Mouse (Mus musculus) R1 (cell line): ENCODE results near the gene Ms4a1.
"Not testable (repeated sequence)": the region's sequence is repeated elsewhere in the genome, so short reads cannot be mapped to it uniquely, and the experiment has no call there.

ENCODE experiments used
- DNase-seq: peaks from one replicate; pipeline ENCODE4 v3.0.0-alpha.2; 2018; ENCODE audit warnings: low read depth, low spot score

Gene Ms4a1

DNA sequence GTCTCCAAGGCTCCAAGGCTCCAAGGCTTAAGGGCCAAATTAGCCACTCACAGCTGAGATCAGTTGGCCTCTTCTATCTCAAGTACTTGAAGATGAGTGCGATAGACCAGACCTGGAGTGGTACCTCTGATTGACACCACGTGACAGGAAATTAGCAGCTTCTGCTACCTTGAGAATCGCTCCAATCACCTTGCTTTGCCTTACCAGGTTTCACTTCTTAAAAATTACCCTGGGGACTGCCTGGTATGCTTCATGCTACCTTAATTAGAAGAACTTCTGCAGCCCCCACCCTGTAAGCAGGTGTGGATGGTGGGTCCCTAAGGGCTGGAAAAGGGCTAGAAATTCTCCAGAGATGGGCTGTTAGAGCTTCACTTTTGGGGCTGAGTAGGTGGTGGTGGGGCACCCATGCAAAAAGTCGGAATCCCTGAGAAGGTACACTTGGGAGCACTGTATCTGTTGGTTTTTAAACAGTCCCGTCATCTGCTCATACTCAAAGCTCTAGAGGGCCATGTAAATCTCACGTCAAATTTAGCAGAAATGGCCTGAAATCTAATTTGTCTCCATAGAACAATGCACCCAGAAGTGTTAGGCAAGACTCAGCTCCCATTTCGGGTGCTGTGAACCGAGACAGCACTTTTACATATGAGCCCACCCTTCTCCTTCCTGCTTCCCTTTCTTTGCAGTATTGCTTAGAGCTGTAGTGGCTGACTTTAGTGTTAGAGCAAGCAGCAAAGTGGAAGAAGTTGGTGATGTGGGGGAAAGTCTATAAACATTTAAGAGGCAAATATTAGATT is at the start of gene Ms4a1:
Ms4a1 (minus strand) TSS at position 190 of the 794 bp plus-strand sequence.
- no peak for DNase-seq

DNA sequence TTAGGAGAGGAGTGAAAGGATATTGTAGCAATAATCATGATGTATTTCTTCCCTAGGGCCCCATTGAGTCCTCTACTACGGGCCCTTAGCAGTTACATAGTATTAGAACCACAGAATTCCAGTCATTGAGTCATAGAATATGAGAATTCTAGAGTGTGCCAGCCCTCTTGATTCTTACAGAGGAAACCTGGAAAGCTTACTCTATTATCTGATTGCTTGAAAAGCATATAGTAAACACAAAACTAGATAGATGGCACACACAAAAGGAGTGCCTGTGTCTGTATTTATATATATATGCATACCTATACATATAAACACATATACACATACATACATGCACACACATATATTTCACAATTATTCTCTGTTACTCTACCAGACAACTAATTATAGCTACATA is 48.3 kb upstream of the Ms4a1 start, which contains the start of gene Ms4a14:
Ms4a14 (minus strand) TSS at position 101 of the 400 bp plus-strand sequence.
- DNase-seq = no peak

GRCm38 (mm10) chr19:11308888-11309287 is 42.8 kb upstream of the Ms4a1 start:
- no peak for DNase-seq

DNA sequence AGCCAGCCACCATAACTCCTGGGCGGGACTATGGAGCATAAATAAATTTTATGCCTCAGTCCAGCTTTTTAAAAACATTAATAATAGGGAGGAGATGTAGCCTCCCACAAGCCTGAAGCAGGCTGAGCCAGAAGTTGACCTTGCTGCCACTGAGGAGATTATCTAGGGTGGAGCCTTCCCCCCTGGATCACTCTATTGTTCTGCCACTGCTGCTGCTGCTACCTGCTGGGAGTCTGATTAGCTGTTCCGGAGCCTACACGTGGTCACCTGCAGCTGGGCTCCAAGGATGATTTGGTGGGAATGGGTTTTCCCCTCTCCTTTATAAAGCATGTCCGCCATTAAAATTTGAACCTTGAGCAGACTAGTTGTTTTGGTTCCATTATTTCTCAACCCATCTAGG is 33.5 kb upstream of the Ms4a1 start:
- peak; percentile 98 for DNase-seq

GRCm38 (mm10) chr19:11298939-11299338 is 32.9 kb upstream of the Ms4a1 start:
- peak; percentile 98 for DNase-seq

- peak; percentile 69 for DNase-seq
Measured at GRCm38 (mm10) chr19:11293616-11294015, 27.6 kb upstream of the Ms4a1 start.

GRCm38 (mm10) chr19:11292990-11293389 is 26.9 kb upstream of the Ms4a1 start:
- DNase-seq = peak; percentile 82

DNA sequence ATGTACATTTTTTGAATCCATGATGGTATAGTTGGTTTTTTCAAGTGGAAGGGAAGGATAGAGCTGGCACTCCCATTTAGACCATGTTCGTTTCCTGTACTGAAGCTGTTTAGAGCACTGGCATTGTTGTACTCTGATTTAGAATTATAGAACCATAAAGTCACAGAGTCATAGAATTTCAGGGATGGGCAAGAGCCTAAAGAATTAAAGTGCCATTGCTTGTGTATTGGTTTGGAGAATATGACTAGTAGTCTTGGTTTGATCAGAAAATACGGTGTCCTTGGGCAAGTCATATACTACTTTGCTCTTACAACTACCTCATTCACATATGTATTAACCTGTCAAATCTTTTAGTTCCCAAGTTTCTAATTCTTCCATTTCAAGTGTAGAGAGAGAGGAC is 17.7 kb upstream of the Ms4a1 start, which contains the start of gene Ms4a5:
Ms4a5 (minus strand) TSS at position 101 of the 400 bp plus-strand sequence.
- DNase-seq = no peak

DNA sequence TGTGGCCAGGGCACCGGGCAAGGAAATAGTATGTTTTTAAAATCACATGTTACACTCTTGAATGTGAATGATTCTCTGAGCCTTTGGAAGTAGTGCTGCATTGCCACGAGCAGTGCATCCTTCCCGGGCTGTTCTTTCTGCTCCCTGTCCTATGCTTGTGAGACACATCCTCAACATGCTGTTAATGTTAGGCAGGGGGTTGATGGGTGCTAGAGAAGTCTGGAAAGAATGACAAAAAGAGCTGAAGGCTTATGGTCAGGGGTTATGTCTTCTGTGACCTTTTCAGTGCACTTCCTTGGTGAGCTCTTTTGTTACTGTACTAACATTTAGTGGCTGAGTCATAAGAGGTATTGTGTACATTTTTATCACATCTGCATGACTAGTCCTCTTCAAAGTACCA is 14.2 kb upstream of the Ms4a1 start:
- DNase-seq = peak; percentile 62

DNA sequence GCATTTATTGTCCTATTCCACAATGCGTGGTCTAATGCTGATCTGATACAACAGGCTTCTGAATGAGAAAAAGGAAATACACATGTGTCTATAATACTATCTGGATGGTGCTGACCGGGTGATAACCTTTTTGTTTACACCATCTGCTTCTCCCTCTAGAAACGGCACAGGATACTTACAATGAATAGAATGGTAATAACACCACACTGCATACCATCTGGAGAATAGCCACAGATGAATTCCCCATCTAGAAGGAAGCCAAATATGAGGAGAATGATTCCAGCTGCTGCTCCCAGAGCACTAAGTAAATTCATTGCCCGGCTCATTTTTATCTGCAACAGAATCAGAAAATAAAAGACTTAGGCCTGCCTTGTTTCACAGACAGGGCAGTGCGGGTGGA is 10.4 kb upstream of the Ms4a1 start:
- no peak for DNase-seq

DNA sequence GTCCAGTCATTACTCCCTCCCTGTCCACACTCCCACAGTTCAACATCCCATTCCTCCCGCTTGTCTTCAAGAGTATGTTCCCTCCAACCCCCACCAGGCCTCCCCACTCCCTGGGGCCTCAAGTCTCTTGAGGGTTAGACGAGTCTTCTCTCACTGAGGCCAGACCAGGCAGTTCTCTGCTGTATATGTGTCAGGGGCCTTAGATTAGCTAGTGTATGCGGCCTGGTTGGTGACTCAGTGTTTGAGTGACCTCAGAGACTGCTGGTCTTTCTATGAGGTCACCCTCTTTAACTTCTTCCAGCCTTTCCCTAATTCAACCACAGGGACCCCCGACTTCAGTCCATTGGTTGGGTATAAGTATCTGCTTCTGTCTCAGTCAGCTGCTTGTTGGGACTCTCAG is 915 bp upstream of the Ms4a1 start:
- no peak for DNase-seq

- no peak for DNase-seq
Measured at GRCm38 (mm10) chr19:11264602-11265185, 1.3 kb downstream of the Ms4a1 start.

DNA sequence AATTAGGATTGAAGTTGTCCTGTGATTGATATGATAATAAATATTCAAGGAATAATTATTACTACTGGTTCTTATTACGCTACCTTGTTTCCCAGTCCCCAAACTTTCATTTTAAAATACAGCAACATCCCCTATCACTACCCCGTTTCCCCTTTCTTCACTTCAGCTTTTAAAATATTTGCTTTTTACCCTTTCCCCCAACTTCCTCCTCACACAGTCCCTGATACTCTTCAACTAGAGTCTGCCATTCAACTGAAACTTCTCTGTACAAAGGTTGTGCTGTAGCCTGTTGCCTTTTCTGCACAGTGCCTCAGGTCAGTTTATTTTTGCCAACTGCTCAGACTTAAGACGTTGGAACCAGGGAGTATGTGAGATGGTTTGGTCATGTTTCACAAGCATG is 2.5 kb downstream of the Ms4a1 start:
- no peak for DNase-seq

- not testable (repeated sequence) for DNase-seq
Measured at GRCm38 (mm10) chr19:11262932-11263331, 3.1 kb downstream of the Ms4a1 start.

- no peak for DNase-seq
Measured at GRCm38 (mm10) chr19:11261522-11261921, 4.5 kb downstream of the Ms4a1 start.

DNA sequence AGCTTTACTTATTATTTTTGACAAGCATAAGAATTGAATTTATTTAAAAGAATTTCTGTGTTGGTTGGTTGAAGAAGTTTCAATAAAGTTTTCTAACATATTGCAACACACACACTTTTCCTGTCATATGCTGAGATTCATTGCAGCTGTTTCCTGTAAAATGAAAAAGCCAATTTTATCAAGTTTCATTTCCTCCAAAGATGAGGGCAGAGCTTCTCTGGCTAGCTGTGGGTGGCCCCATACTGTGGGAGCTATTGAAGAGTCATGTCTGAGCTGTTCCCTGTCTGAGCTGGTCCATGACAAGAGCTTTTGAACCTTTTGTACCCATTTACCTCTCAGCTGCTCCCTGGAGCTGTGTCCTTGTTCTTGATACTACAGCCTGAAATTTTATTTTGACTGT is 21.8 kb downstream of the Ms4a1 start:
- no peak for DNase-seq

GRCm38 (mm10) chr19:11242560-11242959 is 23.5 kb downstream of the Ms4a1 start:
- DNase-seq = no peak

DNA sequence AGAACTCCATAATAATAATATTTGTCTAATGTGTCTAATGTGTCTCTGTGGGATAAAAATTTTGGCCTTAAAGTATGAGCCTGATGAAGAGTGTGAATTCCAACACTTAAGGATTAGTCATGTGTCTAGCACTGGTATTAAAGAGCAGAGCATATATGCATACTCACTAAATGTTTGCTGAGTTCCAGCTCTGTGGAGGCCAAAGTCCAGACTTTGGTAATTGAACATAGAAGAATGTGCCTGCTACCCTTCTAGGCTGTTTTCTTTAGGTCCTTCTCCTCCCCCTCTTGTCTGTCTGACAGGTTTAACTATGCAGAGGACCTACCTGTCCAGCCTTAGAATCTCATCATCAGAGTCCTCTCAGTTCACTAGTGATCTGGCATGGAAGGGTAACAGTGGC is 30.2 kb downstream of the Ms4a1 start:
- no peak for DNase-seq

GRCm38 (mm10) chr19:11234921-11235735 is 30.9 kb downstream of the Ms4a1 start:
- no peak for DNase-seq

GRCm38 (mm10) chr19:11234244-11234643 is 31.8 kb downstream of the Ms4a1 start:
- DNase-seq = no peak

DNA sequence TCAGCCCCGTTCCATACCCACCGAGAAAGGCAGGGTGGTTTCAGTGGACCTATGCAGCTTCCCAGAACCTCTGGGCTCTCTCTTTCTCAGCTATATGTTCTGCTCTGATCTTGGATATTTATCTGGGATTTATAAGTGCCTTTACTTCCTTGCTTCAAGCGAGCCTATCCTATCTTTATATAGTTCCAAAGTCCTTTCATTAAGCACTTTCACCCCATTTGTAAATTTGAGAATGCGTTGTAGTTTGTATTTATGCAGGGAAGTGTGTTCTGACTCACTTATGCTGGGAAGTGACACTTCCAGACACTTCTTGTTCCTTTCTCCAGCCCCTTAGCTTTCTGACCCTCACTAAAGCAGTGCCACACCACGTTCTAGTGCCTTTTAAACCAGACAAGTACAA is 33.7 kb downstream of the Ms4a1 start, which contains the start of gene Ms4a12:
Ms4a12 (minus strand) TSS at position 101 of the 400 bp plus-strand sequence.
- DNase-seq = no peak
